Mouse (Mus musculus) embryonic facial prominence, embryonic 10.5 days (tissue): Measurements from ENCODE around the gene Pde11a. TPM values are rescaled to one million over a fixed set of nuclear protein-coding genes. Genes with fewer than 3 reads are reported as not detected.

Experiments used
- DNase-seq: peaks from one replicate; pipeline ENCODE4 v3.0.0-alpha.2; 2017; ENCODE audit warnings: low spot score
- H3K27ac ChIP-seq: fragments of 300-500 bp; sonication (generic); replicated peaks from 2 replicates; pipeline ENCODE4 v1.5.1; 2016; ENCODE audit warnings: mild to moderate bottlenecking
- H3K27me3 ChIP-seq: fragments of 300-500 bp; sonication (generic); replicated peaks from 2 replicates; pipeline ENCODE4 v1.6.1; 2016; ENCODE audit warnings: low read depth, mild to moderate bottlenecking; ENCODE audit not compliant: poor library complexity, severe bottlenecking
- H3K36me3 ChIP-seq: fragments of 300-500 bp; sonication (generic); replicated peaks from 2 replicates; pipeline ENCODE4 v1.6.1; 2016; ENCODE audit warnings: mild to moderate bottlenecking, moderate library complexity
- H3K4me1 ChIP-seq: fragments of 300-500 bp; sonication (generic); 2 replicates; pipeline ENCODE4 v1.6.1; 2016
- H3K4me3 ChIP-seq: fragments of 300-500 bp; sonication (generic); 2 replicates; pipeline ENCODE4 v1.5.1; 2016; ENCODE audit warnings: mild to moderate bottlenecking, moderate library complexity
- H3K9me3 ChIP-seq: fragments of 300-500 bp; sonication (generic); 2 replicates; pipeline ENCODE4 v1.6.1; 2016; ENCODE audit warnings: mild to moderate bottlenecking
- WGBS: fragments of 180-500 bp; shearing (Covaris S2); methylation state at CpG from one replicate; pipeline ENCODE4 v1.1.7; 2016; 5-methylcytosine and 5-hydroxymethylcytosine counted together
- microRNA-seq: library from miRNA; unstranded; fragments of <30 nt; microRNA quantifications from one replicate; pipeline ENCODE4, GENCODE M21; 2017
- polyA plus RNA-seq: library from polyadenylated mRNA; unstranded; fragments of >200 nt; fragmentation: Nextera tagmentation; extraction: Ambion mirVana; gene quantifications from 2 replicates; pipeline ENCODE4 v1.2.1, GENCODE M21; 2016

Pde11a gene
- polyA plus RNA-seq, 1 experiment from 2014 or later, result 0.50 TPM

DNA sequence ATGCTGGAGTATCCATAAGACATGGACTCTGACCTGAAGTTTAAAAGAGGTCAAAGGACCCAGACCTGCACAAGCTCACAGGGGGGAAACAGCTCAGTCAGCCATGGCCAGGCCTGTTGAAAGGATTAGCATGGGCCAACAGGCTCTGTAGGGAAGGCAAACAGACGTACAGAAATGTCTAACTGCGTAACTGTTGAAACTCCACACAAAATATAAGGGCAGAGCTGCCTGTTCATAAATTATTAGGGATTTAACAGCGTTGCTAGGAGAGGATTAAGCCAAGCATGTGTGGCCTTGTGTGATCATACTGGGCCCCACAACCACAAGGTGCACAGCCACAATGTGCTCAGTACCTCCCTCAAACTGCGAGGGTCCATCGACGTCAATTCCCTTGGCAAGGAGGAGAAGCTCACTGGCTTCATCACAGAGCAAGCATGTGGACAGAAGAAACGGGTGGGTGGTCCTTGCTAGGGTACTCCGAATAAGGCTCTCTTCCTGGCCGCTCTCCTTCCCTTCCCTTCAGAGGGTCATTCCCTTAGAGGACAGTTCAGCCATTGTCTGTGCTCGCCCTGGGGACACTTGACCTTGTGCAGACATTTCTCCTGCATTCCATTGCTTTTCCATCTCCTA lies 375.2 kb downstream of the Pde11a start:
- Histone ChIP-seq H3K36me3 (no peaks in the 10 kb centered on the region), H3K4me3 (no peak overlapping the region), H3K9me3 (no peaks in the 10 kb centered on the region), H3K4me1 (peaks cover 50% of the 10 kb centered on the region), H3K27me3 (peaks cover 23% of the 10 kb centered on the region; the same call in 1 of the 2 replicates), H3K27ac (0 out of 2 replicates have a peak overlapping the region, but pooled peaks have one; percentile 20)
- WGBS, result 50% methylated on average over 10 of the region's 10 CpGs
- peak; percentile 16 for DNase-seq

- peaks cover 47% of the 10 kb centered on the region for H3K4me1 ChIP-seq
- H3K36me3 ChIP-seq, result no peaks in the 10 kb centered on the region
- H3K4me3 ChIP-seq, result peak overlapping the region; percentile 41
- peak overlapping the region; percentile 78 for H3K27ac ChIP-seq
- H3K9me3 ChIP-seq, result no peaks in the 10 kb centered on the region
- peak; percentile 46 for DNase-seq
- peaks cover 20% of the 10 kb centered on the region; the same call in 1 of the 2 replicates for H3K27me3 ChIP-seq
- WGBS, result 53% methylated on average over 15 of the region's 15 CpGs
These were observed 377.9 kb downstream of the Pde11a start for GRCm38 (mm10) chr2:75960366-75961330.

DNA sequence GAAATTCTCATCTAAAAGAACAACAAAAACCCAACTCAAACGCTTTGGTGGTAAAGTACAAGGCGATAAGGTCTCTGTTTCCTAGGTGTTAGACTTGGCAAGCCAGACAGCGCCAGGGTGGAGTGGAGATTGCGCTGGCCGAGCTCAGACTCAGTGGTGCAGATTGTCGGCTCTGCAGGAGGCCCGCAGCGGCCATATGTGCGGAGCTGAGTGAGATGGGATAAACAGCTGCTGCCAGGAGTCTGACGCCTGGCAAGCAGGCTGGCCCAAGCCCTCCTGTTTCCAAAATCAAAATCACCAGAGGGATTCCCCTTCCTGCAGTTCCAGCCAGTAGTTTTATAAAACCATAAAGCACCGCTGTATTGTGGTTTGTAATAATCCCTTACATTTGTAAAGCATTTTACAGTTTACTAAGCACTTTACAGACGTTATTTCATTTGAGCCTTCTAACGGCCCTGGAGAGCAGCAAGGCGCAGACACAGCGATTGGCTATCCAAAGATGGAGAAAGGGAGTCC lies 378.7 kb downstream of the Pde11a start:
- WGBS, result 11% methylated on average over 15 of the region's 15 CpGs
- DNase-seq, result peak; percentile 51
- Histone ChIP-seq H3K4me3 (peak overlapping the region; percentile 41), H3K36me3 (no peaks in the 10 kb centered on the region), H3K9me3 (no peaks in the 10 kb centered on the region), H3K27me3 (peaks cover 18% of the 10 kb centered on the region; the same call in 1 of the 2 replicates), H3K27ac (peak overlapping the region; percentile 78), H3K4me1 (peaks cover 47% of the 10 kb centered on the region)

- peak; percentile 51 for DNase-seq
- Histone ChIP-seq H3K27ac (peak overlapping the region; percentile 78), H3K4me3 (peak overlapping the region; percentile 41), H3K36me3 (no peaks in the 10 kb centered on the region), H3K27me3 (peaks cover 18% of the 10 kb centered on the region; the same call in 1 of the 2 replicates), H3K4me1 (peaks cover 41% of the 10 kb centered on the region), H3K9me3 (no peaks in the 10 kb centered on the region)
- WGBS, result 33% methylated on average over 18 of the region's 18 CpGs
These were observed 379.3 kb downstream of the Pde11a start for GRCm38 (mm10) chr2:75959183-75959849.

GRCm38 (mm10) chr2:75955709-75956108 lies 382.9 kb downstream of the Pde11a start:
- Histone ChIP-seq H3K4me3 (no peak overlapping the region), H3K4me1 (peaks cover 25% of the 10 kb centered on the region), H3K9me3 (no peaks in the 10 kb centered on the region), H3K27ac (no peak overlapping the region), H3K36me3 (no peaks in the 10 kb centered on the region), H3K27me3 (peaks cover 9% of the 10 kb centered on the region; the same call in 1 of the 2 replicates)
- DNase-seq, result no peak
- WGBS, result 53% methylated on average over 14 of the region's 14 CpGs

DNA sequence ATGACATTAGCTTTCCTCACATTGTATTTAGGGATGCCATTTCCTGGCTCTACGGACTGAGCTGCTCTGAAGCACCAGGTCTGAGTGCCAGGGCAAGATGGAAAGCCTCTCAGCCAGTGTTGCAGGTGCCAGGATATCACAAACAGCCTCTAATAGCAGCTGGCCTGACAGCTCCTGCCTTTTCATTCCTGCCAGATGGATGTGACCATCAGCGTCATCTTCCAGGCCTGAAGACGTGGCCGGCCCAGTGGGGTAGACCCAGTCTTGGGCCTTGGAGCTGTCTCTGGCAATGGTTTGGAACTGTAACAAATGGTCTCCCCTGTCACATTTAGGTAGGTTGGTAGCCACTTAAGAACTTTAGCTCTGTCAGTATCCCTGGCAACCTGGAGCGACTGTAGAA lies 385.3 kb downstream of the Pde11a start:
- H3K27me3 ChIP-seq, result no peaks in the 10 kb centered on the region
- WGBS, result 95% methylated on average over 5 of the region's 5 CpGs

GRCm38 (mm10) chr2:75950685-75951084 lies 387.9 kb downstream of the Pde11a start:
- no peak overlapping the region for H3K4me3 ChIP-seq
- peaks cover 2% of the 10 kb centered on the region for H3K4me1 ChIP-seq
- no peaks in the 10 kb centered on the region for H3K36me3 ChIP-seq
- no peak overlapping the region for H3K27ac ChIP-seq
- no peaks in the 10 kb centered on the region for H3K27me3 ChIP-seq
- WGBS, result 92% methylated on average over 8 of the region's 8 CpGs
- no peaks in the 10 kb centered on the region for H3K9me3 ChIP-seq
- DNase-seq, result no peak

More for the DNA sequence above, 385.3 kb downstream of the Pde11a start:
- Histone ChIP-seq H3K36me3 (no peaks in the 10 kb centered on the region), H3K9me3 (no peaks in the 10 kb centered on the region), H3K4me3 (no peak overlapping the region), H3K27ac (no peak overlapping the region), H3K4me1 (peaks cover 4% of the 10 kb centered on the region)
- no peak for DNase-seq

Small RNA genes within 50 kb of the gene (microRNA-seq; reads per million reads assigned to microRNA genes)
- gene Gm44337, result not detected

Other genes with a start within 250 kb of the Pde11a start
- gene Cyct, start 21.7 kb upstream of the Pde11a start, polyA plus RNA-seq, result not detected in 2 replicates
- gene Rbm45, start 31.2 kb upstream of the Pde11a start, polyA plus RNA-seq, result 20.0 and 20.6 TPM in 2 replicates
- 13.5 and 15.4 TPM in 2 replicates for gene Osbpl6, start 67.7 kb upstream of the Pde11a start, polyA plus RNA-seq